Mouse (Mus musculus): ENCODE results near the gene Car5b.

DNA sequence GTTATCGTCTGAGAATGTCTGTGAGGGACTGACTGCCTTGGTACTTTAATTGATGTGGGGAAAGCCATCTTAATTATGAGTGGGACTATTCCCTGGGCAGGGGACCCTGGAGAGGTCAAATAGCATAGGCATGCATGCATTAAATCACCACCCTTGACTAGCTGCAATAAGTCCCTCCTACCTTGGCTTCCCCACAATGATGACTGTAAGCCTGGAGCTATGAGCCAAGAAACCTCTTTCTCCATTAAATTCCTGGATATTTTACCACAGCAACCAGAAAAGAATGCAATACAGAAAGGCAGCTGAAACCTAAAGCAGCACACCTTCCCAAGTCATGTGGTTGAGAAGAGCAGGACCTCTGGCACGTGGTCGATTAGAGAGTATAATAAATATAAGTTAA, 83.4 kb downstream of the Car5b start:
- TF ChIP-seq POLR2A (IDR thresholded peaks at IDR 0.05; ENCODE audit: borderline replicate concordance, control insufficient read depth, low read depth, low read length) (no peak), CTCF (IDR thresholded peaks at IDR 0.05; ENCODE audit: control insufficient read depth, insufficient read depth, low read length) (no peak)

Data from bone marrow, adult 2 months (tissue).